In the genomic region with DNA sequence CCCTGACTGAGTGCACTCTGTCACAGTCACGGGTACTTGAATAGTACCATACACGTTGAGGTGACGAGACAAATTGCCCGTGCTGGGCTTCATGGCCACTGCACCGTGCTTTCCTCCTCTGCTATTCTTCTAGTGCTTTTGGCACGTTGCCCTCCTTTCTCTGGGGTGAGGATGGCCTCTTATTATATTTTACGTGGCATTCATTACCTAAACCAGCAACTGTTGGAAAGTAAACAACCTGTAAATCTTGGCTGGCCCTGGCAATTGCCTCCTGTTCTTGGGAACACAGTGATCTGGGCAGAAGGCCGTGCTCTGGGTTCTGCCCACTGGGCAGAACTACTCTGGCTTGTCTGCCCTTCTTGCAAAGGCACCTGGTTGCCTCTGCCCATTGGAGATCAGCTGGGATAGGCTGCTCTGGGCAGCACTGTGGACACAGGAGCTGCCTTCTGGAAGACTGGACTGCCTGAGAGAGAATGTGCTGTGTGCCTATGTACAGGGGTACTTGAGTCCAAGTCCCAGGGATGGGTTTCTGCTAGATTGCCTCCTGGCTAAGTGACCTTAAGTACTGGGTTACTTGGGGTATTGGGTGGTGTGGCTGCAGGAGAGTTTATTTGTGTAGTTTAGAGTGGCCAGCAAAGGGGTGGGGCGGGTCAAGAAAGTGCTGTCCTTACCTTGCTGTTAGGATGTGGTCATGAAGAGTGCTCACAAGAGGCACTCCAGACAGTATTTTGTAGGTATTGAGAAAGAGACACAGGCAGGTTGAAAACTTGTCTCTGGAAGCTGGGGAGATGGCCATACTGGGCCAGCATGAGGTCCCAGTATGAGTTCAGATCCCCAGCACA, we compare ENCODE assay signal across 16 mouse cellular contexts. TPM values are rescaled to one million over a fixed set of nuclear protein-coding genes. Genes with fewer than 3 reads are reported as not detected.
DNase-seq lines count a peak whose midpoint lies in the region; ATAC-seq lines count a peak whose summit lies in the region.
"Had no signal": no experiment of that assay in that cellular context is flagged by ENCODE, and none has a peak within 500 bp of the region (broad histone marks: within the 10 kb centered on the region; RNA-seq: fewer than 3 reads in every experiment).

No protein-coding gene starts in this region.

- no peaks in the 10 kb centered on the region for H3K36me3 ChIP-seq in midbrain, embryonic 14.5 days (ENCODE audit: control insufficient read depth, insufficient read depth, low read length)
- H3K36me3 ChIP-seq: G1E; heart, embryonic 12.5 days; hindbrain, embryonic 15.5 days; limb, embryonic 12.5 days had no signal

- H3K4me3 ChIP-seq in midbrain, embryonic 14.5 days (replicated peaks; ENCODE audit: low read depth, low read length), result no peak overlapping the region
- H3K4me3 ChIP-seq: heart, embryonic 12.5 days; hindbrain, embryonic 15.5 days; limb, embryonic 12.5 days had no signal

- intact Hi-C loops in heart, postnatal 36 days (cut with DNase I), result no loop called here

- ATAC-seq in midbrain, embryonic 14.5 days (ENCODE audit: low FRiP score, low TSS enrichment), result no peak
- ATAC-seq: activated CD4-positive, CD25-positive, alpha-beta regulatory T cell, adult 4 months; forebrain, postnatal 0 days had no signal

- H3K27me3 ChIP-seq in midbrain, embryonic 14.5 days (ENCODE audit: control insufficient read depth, insufficient read depth, low read length), result no peaks in the 10 kb centered on the region
- H3K27me3 ChIP-seq: heart, embryonic 12.5 days; hindbrain, embryonic 15.5 days; limb, embryonic 12.5 days had no signal

- no peaks in the 10 kb centered on the region for H3K4me1 ChIP-seq in midbrain, embryonic 14.5 days (ENCODE audit: control insufficient read depth, insufficient read depth, low read length)
- H3K4me1 ChIP-seq: hindbrain, embryonic 15.5 days; limb, embryonic 12.5 days had no signal

- DNase-seq in adrenal gland, adult (ENCODE audit: inconsistent age in 2 of 2, low spot score in 1 of 2), result peak; percentile 59
- no peak for DNase-seq in adrenal gland, postnatal 25 days
- DNase-seq in kidney, adult 8-10 months, result peak; percentile 42 to 71
- no peak for DNase-seq in kidney, postnatal 4 days
- DNase-seq in kidney, postnatal 14 days, result peak; percentile 68
- DNase-seq in lung, postnatal 36 days, result peak; percentile 85
- no peak for DNase-seq in heart, postnatal 36 days
- DNase-seq in midbrain, embryonic 14.5 days, result no peak
- DNase-seq: cerebellum, adult 9-10 months; forebrain, postnatal 0 days had no signal

- H3K27ac ChIP-seq in midbrain, embryonic 14.5 days (replicated peaks; ENCODE audit: low read depth, low read length), result no peak overlapping the region
- H3K27ac ChIP-seq: hindbrain, embryonic 15.5 days; limb, embryonic 12.5 days had no signal

- no peak overlapping the region for H3K4me2 ChIP-seq in midbrain, embryonic 14.5 days (ENCODE audit: low read length)
- H3K4me2 ChIP-seq: heart, embryonic 12.5 days; hindbrain, embryonic 15.5 days; limb, embryonic 12.5 days had no signal

- no peak overlapping the region for H3K9ac ChIP-seq in midbrain, embryonic 14.5 days (replicated peaks; ENCODE audit: low read length)
- H3K9ac ChIP-seq: forebrain, postnatal 0 days; heart, embryonic 12.5 days; hindbrain, embryonic 15.5 days; limb, embryonic 12.5 days had no signal

- 51% methylated on average over 9 of the region's 9 CpGs for WGBS in midbrain, embryonic 14.5 days

- H3K9me3 ChIP-seq in midbrain, embryonic 14.5 days (ENCODE audit: control insufficient read depth, low read length), result no peaks in the 10 kb centered on the region
- H3K9me3 ChIP-seq: G1E; heart, embryonic 12.5 days; hindbrain, embryonic 15.5 days; limb, embryonic 12.5 days had no signal

RNA-seq across cellular contexts. Expression of a gene that starts 15.6 kb away (rescaled TPM):
- 0.46 and 0.62 TPM in 2 replicates for total RNA-seq in adrenal gland, postnatal 25 days (2021)
- total RNA-seq in heart, postnatal 36 days (2021), result under 1 TPM; 0.33 to 0.44 TPM
- polyA plus RNA-seq in midbrain, embryonic 14.5 days (2014; fragmentation: Nextera tagmentation; extraction: Ambion mirVana), result 0.26 and 0.62 TPM in 2 replicates
- total RNA-seq: megakaryocyte, adult 5-6 weeks had no signal
- polyA plus RNA-seq: G1E had no signal

Comparison
In these comparisons a context has a peak if more than half of its experiments do, and no peak if none do; other contexts are left out.
1. DNase-seq: peak in adrenal gland, adult (2 of 2), kidney, adult 8-10 months (2 of 2), kidney, postnatal 14 days (single experiment) and lung, postnatal 36 days (single experiment); none in adrenal gland, postnatal 25 days (single experiment), kidney, postnatal 4 days (0 of 2), heart, postnatal 36 days (0 of 2) and midbrain, embryonic 14.5 days (single experiment).